Mouse (Mus musculus): ENCODE results near the gene Olfr521. TPM values are rescaled to one million over a fixed set of nuclear protein-coding genes. Genes with fewer than 3 reads are reported as not detected.
"Not testable (repeated sequence)": the region's sequence is repeated elsewhere in the genome, so short reads cannot be mapped to it uniquely, and the experiment has no call there.

Gene Olfr521
- not detected for total RNA-seq (2021)
- long read RNA-seq, experiment 1: 0 reads
- long read RNA-seq, experiment 2: 0 reads

DNA sequence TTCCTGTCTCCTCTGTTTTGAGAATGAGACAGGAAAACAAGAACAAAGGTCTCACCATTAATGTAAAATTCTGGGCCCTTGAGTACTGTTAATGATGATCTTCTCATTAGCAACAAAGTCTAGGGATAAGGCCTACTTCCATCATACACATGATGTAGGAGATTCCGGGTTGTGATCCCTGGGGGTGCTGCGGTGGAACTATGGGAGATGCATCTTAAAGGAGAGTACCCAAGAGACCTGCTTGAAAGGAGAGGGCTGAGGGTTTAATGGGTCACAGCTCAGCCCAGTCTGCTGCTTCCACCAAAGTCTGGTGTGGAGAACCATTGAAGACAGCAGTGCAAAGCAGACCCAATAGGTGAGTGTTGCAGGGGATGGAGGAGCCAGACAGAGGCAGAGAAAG lies at the start of gene Olfr521:
Gene Olfr521 (plus strand): TSS at position 301 of the 400 bp plus-strand sequence.
- DNase-seq (ENCODE audit: low spot score in 2 of 2): no peak

DNA sequence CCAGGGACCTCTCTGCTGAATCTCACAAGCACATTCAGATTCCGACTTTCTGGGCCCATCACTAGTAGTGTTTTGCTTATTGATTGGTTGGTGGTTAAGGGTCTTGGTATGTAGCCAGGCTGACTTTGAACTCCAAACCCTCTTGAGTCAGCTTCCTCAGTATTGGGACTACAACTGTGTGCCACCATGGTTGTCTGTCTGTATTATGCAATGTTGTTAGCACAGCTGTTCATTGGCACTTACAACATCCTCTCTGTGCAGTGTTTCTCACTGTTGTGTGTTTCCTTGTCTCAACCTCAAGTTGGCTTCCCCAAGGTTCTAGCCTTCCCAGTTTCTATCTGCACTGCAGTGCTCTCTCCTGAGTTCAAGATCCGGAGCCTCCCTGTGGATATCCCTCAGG lies 46.8 kb upstream of the Olfr521 start:
- DNase-seq (ENCODE audit: low spot score in 2 of 2): no peak

DNA sequence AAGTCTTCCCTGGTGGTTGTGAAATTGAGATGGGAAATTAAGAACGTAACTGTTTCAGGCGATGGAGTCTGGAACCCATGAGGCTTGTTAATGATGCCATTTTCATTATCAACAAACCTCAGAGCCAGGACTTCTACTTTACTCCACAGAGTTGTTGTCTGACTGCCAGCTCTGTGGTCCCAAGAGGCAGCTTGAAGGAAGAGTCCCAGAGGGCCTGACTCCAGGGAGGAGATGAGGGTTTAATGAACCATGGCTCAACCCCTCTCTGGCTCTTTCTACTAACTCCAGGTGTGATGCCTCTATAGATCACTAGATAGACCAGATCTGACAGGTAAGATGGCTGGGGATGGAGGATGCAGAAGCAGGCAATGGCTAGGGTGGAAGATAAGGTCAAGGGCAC lies 33.3 kb upstream of the Olfr521 start, which contains the start of gene Olfr520:
Gene Olfr520 (plus strand): TSS at position 301 of the 400 bp plus-strand sequence.
- no peak for DNase-seq (ENCODE audit: low spot score in 2 of 2)

DNA sequence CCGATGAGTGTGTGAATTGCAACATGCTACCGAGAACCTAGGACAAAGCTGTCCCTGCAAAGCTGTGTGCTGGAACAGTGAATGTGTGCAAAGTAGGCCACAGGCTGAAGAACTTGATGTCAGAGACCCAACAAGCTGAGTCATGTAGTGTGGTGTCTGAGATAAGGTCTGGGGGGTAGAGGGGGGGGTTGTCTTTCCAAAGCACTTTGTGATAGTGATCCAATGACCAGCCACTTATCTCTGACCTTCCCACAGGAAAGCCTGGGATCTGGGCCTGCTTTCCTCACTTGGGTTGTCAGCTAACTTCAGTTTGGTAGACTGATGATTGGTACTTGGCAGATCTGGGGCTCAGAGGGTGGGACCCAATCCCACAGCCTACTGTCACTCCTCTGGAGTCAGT lies 28.7 kb upstream of the Olfr521 start:
- no peak for DNase-seq (ENCODE audit: low spot score in 2 of 2)

DNA sequence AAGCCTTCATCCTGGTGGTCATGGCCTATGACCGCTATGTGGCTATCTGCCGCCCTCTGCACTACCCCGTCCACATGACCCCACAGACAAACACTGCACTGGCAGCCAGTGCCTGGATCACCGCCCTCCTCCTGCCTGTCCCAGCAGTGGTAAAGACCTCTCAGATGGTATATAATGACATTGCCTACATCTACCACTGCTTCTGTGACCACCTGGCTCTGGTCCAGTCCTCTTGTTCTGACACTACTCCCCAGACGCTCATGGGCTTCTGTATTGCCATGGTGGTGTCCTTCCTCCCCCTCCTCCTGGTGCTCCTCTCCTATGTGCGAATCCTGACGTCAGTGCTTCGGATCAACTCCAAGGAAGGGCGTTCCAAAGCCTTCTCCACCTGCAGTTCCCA lies 27.8 kb upstream of the Olfr521 start:
- DNase-seq (ENCODE audit: low spot score in 2 of 2): not testable (repeated sequence)

DNA sequence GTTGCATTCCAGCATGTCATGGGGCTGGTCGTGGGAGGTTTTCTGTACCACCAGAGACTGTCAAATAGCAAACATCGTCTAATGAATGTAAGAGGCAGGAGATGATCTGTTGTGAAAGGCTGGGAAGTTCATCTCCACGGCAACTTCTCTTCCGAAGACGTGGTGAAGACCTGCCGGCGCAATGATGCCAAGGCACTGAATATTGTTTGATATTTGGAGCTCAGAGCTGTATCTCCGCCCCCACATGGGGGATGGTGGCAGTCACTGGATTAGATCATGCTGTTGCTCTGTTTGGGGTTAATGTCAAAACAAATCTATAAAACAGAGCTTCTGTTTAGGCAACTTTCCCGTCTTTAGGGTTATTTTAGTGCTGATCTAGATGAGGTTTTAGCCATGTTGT lies 24.0 kb upstream of the Olfr521 start:
- no peak for DNase-seq (ENCODE audit: low spot score in 2 of 2)

DNA sequence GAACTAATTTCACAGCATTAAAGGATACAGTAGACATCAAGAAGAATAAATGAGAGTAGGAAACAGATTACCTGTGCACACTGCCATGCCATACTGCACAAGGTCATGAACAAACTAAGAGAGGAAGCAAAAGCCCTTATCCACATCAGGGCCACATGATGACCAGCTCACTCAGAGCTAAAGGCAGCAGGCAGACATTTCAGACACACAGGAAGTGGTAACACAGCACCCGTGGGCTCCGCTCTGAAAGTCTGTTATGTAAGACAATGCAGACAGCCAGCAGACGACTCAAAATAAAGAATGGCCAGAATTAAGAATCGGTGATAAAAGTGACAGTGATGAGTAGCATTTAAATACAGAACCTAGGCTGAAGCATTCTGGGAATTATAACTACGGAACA lies 18.1 kb downstream of the Olfr521 start:
- DNase-seq (ENCODE audit: low spot score in 2 of 2): no peak

DNA sequence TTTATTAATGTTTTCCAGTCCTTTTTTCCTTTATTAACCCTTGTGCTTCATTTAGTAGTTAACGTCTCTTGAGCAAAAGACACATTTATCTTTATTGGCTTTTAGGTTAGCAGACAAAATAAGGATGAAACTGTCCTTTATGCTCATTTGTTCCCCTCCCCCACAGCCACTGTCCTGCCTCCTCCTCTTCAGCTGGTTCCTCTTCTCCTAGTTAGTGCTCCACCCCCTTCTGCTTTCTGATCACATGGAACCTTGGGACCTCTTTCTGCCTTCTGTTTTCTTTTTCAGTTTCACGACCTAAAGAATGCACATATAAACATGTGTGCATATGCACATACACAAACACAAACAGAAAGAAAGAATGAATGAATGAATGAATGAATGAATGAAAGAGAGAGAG lies 18.6 kb downstream of the Olfr521 start:
- no peak for DNase-seq (ENCODE audit: low spot score in 2 of 2)

DNA sequence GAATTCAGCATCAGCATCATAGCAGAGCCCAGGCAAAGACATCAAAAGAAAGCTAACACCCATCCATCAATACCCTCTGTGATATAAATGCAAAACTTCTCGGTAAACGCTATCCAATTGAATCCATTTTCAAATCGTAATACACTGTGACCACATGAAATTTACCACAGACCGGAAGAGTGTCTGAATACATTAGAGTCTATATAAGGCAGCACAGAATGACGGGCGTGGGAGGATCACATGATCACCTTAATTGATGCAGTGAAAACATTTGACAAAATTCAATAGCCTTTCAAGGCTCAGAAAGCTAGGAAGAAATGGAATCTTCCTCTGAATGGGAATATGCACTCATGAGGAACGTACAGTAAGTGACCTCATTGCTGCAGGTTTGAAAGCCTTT lies 20.1 kb downstream of the Olfr521 start:
- no peak for DNase-seq (ENCODE audit: low spot score in 2 of 2)

DNA sequence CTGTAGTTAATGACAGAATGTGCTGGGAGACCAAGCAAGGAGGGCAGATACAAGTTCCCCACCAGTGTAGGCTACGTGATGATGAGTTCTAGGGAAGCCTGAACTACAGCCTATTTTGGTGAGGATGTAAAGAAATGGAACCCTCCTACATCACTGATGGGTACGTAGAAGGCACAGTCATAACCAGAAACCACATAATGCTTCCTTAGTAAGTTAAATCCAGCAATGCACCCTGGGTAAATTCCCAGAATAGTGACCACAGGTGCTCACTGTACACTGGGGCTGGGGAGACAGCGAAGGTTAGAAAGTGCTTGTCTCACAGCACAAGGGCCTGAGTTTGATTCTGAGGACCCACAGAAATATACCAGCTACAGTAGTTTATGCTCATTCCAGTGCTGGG lies 22.2 kb downstream of the Olfr521 start:
- DNase-seq (ENCODE audit: low spot score in 2 of 2): no peak

DNA sequence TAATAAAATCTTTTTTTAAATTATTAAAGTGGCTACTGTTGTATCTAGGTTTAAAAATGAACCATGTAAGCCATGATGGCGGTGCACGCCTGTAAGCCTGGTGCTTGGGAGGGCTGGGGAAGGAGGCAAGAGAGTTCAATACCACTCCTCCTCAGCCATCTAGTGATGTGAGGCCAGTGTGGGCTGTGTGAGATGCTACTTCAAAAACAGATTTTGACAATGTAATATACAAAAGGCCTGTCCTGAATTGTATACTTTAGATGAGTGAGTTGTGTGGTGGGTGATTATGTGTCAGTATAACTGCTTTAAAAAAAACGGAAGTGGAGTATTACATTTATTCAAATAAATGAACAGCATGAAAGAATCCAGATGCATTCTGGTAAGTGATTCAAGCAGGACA lies 23.5 kb downstream of the Olfr521 start:
- no peak for DNase-seq (ENCODE audit: low spot score in 2 of 2)

DNA sequence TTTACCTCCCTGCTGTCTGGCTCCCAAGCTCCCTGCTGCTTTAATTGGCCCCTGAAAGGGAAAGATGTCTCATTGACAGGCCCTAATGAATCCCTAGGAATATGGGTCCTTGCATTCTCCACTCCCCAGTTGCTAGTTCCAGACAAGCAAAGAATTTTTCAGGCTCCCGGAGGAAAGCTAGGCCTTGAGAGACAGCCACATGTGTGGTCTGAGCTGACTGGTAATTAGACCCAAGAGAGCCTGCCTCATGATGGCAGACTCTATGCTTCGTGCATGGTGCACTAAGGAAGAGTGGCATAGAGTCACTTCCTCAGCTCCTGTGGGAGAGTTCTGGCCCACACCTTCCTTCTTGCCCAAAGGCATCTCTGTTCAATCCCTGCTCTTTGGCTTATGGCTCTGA lies 24.6 kb downstream of the Olfr521 start:
- no peak for DNase-seq (ENCODE audit: low spot score in 2 of 2)

DNA sequence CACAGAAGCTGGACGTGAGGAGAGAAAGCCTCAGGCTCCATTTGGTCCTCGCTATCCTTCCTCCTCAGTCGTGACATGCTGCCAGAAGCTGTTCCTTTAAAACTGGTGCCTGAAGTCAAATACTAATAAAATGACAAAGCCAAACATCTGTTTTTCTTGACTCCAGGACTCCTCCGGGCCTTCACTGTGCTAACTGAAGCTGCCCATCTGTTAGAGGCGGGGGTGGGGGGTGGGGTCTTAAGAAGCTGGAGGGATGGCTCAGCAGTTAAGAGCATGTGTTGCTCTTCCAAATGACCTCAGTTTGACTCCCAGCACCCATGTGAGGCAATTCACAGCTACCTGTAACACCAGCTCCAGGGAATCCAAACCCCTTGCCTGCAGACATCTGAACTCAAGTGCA lies 25.3 kb downstream of the Olfr521 start:
- no peak for DNase-seq (ENCODE audit: low spot score in 2 of 2)

DNA sequence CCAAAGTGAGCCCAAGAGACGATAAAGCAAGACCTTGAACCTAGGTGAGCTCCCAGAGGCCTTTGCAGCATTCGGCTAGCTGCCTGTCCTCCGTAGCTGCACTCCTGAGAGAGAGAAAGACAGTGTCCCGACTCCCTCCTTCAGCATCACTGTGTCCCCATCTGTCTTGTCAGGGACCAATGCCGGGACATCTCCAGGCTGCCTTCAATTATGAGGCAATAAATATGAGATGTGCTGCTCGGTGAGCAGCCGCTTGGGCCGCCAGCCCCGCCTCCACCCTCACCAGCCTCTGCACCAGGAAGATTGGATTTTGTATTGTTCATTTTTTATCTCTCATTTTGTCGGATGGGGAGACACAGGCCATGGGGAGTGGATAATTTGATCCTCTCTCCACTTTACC lies 27.5 kb downstream of the Olfr521 start:
- no peak for DNase-seq (ENCODE audit: low spot score in 2 of 2)

DNA sequence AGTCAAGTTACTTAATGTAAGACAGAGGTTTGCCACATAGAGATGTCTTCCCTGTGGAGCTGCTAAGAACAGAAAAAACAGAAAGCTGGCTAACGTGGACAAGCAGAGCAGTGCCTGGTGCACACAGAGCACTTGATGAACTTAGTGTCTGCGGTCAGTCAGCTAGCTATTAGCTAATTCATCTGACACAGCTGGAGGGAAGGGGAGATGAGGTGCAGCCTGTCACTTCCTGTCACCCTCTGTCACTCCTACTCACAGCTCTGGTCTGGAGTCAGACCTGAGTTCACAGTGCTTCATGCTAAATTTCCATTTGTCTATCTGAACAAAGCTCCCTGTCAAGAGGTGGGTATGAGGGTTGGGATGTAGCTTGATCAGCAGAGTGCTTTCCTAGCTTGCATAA lies 30.8 kb downstream of the Olfr521 start:
- DNase-seq (ENCODE audit: low spot score in 2 of 2): no peak

DNA sequence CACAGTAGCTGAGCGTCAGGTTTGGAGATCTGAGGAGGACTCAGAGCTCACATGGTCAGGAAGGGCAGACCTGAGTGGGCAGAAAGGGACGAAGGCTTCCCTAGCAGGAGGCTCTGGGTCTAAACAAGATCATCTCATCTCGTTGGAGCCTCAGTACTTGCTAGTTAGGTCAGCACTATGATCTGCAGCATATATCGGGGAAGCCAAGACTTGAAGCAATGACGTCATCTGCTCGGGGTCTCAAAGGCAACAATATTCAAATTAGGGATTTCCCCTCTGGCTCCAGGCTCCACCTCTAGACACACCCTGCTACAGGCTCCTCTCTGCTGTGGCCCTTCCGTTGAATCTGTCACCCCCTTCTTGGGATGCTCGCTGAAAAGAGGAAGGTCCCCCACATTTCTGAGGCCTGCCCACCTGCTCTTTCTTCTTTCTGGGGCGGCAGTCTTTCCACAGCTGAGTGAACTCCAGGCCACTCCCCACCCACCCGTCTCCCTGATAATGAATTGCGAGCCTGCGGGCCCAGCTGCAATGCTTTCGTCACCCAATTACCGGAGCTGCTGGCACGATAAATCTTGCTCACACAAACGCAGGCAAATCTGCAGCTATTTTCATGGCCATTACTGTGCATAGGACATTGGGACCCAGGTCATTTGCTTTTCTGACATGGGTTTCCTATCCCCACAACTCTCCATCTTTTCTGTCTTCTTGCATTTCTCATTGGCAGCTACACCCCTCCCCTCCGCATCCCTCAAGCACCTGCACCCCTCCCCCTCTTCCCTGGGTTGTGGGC lies 32.1 kb downstream of the Olfr521 start:
- no peak for DNase-seq (ENCODE audit: low spot score in 2 of 2)

DNA sequence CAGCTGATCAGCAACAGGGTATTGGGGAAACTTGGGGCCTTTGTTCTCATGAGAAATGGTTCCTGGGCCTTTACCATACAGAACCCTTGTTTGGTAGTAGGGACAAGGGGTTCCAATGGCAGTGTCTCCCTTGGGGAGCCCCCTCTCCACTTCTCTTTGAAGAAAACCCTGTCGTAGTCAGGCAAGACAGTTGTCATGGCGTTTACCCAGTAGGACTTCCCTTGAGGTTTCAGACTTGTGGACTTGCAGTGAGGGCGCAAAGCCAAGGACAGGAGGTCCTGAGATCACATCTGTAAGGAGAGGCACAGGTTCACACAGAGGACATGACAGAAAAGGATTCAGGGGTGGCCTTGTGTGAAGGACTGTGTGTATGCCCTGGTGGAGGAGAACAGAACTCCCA lies 33.2 kb downstream of the Olfr521 start:
- no peak for DNase-seq (ENCODE audit: low spot score in 2 of 2)

DNA sequence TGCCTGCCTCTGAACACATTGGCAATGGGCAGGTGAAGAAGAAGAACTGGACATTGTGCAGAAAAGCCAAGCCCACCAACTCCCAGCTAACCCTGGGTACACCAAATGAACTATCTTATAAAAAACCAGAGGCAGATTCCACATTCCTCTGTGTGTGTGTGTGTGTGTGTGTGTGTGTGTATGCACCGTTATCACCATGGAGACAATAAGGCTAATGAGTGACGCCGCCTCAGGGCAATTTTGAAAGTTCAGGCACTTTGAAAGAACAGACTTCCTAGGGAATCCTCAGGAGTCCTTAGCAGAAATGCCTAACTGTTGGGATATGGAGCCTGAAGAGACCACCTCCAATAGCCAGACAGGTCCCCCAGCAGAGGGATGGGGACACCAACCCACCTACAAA lies 34.0 kb downstream of the Olfr521 start:
- no peak for DNase-seq (ENCODE audit: low spot score in 2 of 2)

DNA sequence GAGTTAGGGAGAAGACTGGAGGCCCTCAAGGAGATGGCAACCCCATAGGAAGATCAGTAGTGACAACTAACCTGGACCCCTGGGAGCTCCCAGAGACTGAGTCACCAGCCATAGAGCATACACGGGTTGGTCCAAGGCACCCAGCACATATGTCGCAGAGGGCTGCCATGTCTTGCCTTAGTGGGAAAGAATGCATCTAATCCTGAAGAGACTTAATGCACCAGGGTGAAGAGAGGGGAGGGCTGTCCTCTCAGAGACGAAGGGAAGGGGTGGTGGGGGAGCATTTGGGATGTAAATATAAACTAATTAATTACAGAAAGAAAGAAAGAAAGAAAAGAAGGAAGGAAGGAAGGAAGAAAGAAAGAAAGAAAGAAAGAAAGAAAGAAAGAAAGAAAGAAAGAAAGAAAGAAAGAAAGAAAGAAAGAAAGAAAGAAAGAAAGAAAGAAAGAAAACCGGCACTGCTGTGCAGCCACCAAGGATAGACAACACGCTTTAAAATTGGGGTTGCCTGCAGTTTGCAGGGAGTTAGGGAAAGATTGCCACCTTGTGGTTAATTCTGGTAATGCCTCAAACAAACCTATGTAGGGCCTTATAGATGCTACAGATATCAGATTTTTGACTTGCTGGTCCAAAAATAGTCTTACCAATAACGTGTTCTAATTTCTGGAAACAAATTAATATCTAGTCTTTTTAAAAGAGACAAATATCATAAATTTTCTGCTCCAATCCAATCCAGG lies 34.8 kb downstream of the Olfr521 start:
- peak; percentile 49 to 66 for DNase-seq (ENCODE audit: low spot score in 2 of 2)

DNA sequence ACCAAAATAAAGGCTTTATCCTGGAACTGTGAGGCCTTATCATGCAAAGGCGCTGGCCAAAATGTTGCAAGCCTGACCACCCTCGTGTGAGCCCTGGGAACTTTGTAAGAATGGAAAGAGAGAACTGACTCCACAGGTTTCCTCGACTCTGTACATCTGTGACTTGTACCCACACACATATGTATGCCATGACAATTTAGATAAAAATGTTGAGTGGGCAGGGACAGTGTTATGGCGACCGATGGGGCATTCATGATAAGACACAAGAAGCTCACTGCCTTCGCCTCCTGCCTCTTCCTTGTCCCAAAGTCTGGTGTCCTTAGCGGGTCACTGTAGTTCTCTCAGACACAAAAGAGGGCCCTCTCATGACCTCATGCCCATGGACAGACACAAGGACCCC lies 35.8 kb downstream of the Olfr521 start:
- no peak for DNase-seq (ENCODE audit: low spot score in 2 of 2)

DNA sequence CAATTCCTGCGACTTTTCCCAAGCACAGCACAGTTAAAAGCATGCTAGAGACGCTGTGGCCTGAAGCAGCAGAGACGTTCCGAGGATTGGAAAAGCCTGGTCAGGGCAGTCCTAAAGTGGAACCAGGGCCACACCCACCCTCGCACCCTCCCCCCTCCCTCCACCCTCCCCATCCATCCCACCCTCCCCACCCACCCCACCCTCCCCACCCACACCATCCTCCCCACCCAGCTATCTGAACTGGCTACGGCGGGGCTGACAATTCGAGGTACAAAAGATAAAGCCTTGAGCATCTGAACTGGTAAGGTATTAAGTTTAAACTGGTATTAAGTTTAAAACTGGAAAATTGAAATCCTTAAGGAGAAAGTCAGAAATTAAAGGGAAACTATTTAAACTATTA lies 40.2 kb downstream of the Olfr521 start:
- no peak for DNase-seq (ENCODE audit: low spot score in 2 of 2)

DNA sequence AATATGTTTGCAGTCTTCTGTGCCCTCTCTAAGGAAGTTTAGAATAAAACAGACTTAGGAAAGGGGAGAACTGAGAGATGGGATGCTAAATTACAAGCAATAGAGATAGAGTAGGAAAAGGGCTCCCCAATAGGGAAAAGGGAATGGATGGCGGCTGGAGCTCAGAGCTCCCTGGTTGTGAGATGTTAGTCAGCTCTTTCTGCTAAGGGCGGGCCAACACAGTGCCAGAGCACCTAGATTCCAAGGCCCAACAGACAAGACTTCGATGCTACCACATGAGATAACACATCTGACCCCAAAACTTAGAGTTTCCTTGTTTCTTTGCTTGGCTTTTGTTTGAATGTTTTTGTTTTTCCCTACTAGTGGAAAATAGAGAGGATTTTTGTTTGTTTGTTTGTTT lies 40.7 kb downstream of the Olfr521 start:
- not testable (repeated sequence) for DNase-seq (ENCODE audit: low spot score in 2 of 2)

DNA sequence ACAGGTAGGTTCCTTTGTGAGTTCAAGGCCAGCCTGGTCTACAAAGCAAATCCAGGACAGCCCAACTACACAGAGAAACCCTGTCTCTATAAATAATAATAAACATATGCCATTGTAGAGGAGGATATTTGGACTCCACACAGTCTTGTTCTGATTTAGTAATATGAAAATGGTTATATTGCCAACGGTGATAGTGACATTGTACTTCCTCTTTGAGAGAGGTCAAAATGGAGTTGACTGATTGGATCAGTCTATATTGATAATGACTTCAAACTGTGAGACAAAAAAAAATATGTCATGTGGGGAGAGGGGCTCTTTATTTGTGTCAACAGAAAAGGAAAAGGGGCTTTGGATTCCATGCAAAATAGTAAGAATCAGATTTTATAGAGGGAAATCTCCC lies 42.0 kb downstream of the Olfr521 start:
- DNase-seq (ENCODE audit: low spot score in 2 of 2): no peak
